Mouse (Mus musculus) stomach, postnatal 0 days (tissue): ENCODE measurements around the gene Ikzf3. TPM values are rescaled to one million over a fixed set of nuclear protein-coding genes. Genes with fewer than 3 reads are reported as not detected.

ENCODE experiments used
- ATAC-seq: fragments of 200-750 bp; cut with Nextera tagmentation; 2 replicates; pipeline ENCODE4 v1.8.0; 2017; ENCODE audit not compliant: low FRiP score, low TSS enrichment
- DNase-seq: peaks from one replicate; pipeline ENCODE4 v3.0.0-alpha.2; 2016; ENCODE audit warnings: low spot score
- H3K27ac ChIP-seq: fragments of 300-500 bp; sonication (generic); replicated peaks from 2 replicates; pipeline ENCODE4 v1.5.1; 2014; ENCODE audit warnings: mild to moderate bottlenecking, control low read depth
- H3K27me3 ChIP-seq: fragments of 300-500 bp; sonication (generic); 2 replicates; pipeline ENCODE4 v1.6.1; 2014; ENCODE audit warnings: low read length; ENCODE audit not compliant: control insufficient read depth, insufficient read depth
- H3K36me3 ChIP-seq: fragments of 300-500 bp; sonication (generic); 2 replicates; pipeline ENCODE4 v1.6.1; 2014; ENCODE audit warnings: low read length, mixed read lengths; ENCODE audit not compliant: control insufficient read depth, insufficient read depth
- H3K4me1 ChIP-seq: fragments of 300-500 bp; sonication (generic); replicated peaks from 2 replicates; pipeline ENCODE4 v1.6.1; 2014; ENCODE audit warnings: antibody characterized with exemption; ENCODE audit not compliant: control insufficient read depth, insufficient read depth
- H3K4me2 ChIP-seq: fragments of 300-500 bp; sonication (generic); replicated peaks from 2 replicates; pipeline ENCODE4 v1.6.1; 2014; ENCODE audit warnings: low read depth, mild to moderate bottlenecking, control low read depth, moderate library complexity
- H3K4me3 ChIP-seq: fragments of 300-500 bp; sonication (generic); 2 replicates; pipeline ENCODE4 v1.5.1; 2014; ENCODE audit warnings: low read depth, low read length, control low read depth
- H3K9ac ChIP-seq: fragments of 300-500 bp; sonication (generic); 2 replicates; pipeline ENCODE4 v1.6.1; 2014; ENCODE audit warnings: mild to moderate bottlenecking, low read length, control low read depth, mixed read lengths
- H3K9me3 ChIP-seq: fragments of 300-500 bp; sonication (generic); 2 replicates; pipeline ENCODE4 v1.6.1; 2016; ENCODE audit warnings: low read length; ENCODE audit not compliant: control insufficient read depth
- CTCF ChIP-seq: IDR thresholded peaks from 2 replicates; pipeline ENCODE4 v1.5.1; 2016; ENCODE audit warnings: antibody characterized with exemption, low read depth, mild to moderate bottlenecking, moderate library complexity
- EP300 ChIP-seq: optimal IDR thresholded peaks from 2 replicates; pipeline ENCODE3; 2016; ENCODE audit warnings: antibody characterized with exemption
- WGBS: fragments of 180-500 bp; shearing (Covaris S2); extraction: QIAGEN DNeasy Blood & Tissue Kit; methylation state at CpG from one replicate; pipeline ENCODE4 v1.1.7; 2014; 5-methylcytosine and 5-hydroxymethylcytosine counted together
- polyA plus RNA-seq: library from polyadenylated mRNA; unstranded; fragments of >200 nt; fragmentation: Nextera tagmentation; extraction: Ambion mirVana; gene quantifications from 2 replicates; pipeline ENCODE4 v1.2.1, GENCODE M21; 2015

Gene Ikzf3
- polyA plus RNA-seq, 1 experiment from 2014 or later: 0.15 TPM

DNA sequence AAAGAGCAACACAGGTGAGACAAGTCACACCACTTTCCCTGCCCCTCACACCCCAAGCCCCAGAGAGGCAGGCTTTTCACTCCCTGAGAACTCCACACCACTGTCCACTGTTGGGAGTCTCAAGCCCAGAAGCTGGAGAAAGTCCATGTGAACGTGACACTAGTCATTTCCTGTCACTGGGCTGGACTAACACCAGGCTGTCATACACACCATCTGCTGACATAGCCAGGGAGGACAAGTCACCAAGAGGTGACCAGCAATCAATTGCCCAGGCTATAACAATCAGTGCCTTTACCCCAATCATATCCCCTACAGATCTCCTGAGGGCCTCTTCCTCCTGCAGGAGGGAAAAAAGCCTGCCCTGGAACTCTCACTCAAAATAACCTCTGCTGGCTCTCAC is 38.3 kb upstream of the Ikzf3 start:
- Histone ChIP-seq H3K27me3 (no peaks in the 10 kb centered on the region), H3K4me2 (no peak overlapping the region), H3K4me3 (no peak overlapping the region), H3K4me1 (peaks cover 9% of the 10 kb centered on the region), H3K9me3 (no peaks in the 10 kb centered on the region), H3K36me3 (peaks cover 8% of the 10 kb centered on the region), H3K9ac (no peak overlapping the region), H3K27ac (no peak overlapping the region)
- ATAC-seq (no peak), DNase-seq (no peak)
- WGBS: 55% methylated on average over 1 of the region's 1 CpGs
- TF ChIP-seq EP300 (no peak), CTCF (no peak)

DNA sequence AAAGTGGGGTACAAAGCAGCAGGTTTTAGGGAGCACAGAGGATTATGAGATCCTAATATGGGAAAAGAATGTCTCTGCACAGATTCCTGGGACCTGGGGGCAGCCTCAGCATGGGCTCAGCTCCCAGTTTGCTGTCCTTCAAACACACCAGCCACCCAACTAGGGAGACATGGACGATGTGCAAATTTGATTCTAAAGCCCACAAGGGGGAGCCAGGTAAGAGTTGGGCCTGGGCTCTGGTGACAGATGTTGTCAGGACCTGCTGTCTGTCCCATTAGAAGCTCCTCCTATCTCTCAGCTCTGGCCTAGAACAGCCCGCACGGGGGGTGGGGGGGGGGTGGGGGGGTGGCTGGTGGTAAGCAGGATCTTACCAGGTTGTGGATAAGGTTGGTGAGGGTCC is 37.7 kb upstream of the Ikzf3 start:
- Histone ChIP-seq H3K9ac (no peak overlapping the region), H3K27ac (no peak overlapping the region), H3K4me1 (peaks cover 9% of the 10 kb centered on the region), H3K4me3 (no peak overlapping the region), H3K9me3 (no peaks in the 10 kb centered on the region), H3K4me2 (no peak overlapping the region), H3K27me3 (no peaks in the 10 kb centered on the region), H3K36me3 (peaks cover 8% of the 10 kb centered on the region)
- ATAC-seq: no peak
- no peak for DNase-seq
- TF ChIP-seq EP300: no peak
- peak; percentile 47 for TF ChIP-seq CTCF
- WGBS: 18% methylated on average over 3 of the region's 3 CpGs

DNA sequence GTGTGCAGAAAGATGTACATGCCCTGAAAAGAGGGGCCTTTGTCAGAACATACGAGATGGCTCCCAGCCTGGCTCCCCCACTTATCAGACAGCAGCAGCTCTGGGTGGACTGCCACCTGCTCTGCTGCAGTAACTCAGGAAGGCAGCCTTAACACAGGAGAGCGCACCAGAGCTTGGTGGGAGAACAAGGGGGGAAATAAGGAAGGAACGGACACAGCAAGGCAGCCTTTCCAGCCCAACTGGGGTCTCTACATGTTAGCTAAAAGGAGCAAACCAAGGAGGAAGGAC is 37.4 kb upstream of the Ikzf3 start:
- H3K4me2 ChIP-seq: no peak overlapping the region
- no peak for ATAC-seq
- TF ChIP-seq CTCF (no peak), EP300 (no peak)

DNA sequence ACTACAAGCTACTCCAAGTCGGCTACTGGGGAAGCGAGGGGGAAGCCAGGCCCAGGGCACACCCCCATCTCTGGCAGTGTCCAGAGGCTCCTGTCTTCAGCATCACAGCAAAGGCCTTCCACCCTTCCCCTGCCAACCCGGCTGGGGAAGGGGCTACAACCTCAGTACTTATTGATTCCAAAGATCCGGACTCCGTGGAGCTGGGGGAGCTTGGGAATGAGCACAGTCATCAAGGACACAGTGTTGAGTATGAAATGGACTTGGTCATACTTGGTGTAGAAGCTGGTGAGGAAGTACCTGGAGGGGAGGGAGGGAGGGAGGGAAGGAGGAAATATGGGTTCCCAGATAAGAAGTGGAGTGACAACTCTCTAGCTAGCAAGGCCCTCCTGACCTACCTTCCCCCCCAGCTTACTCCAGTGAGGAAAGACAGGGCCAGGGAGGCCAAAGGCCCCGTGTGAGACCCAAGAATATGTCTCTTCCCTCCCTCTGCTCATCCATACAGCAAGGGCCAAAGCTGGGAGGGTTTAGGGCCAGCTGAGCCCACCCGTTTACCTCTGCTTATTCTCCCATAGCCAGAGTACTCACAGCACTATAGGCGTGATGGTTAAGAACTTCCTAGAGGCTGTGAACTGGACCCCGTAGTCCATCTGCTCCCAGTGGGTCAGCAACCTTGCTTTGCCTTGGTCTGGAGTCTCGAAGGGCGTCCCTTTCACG is 36.9 kb upstream of the Ikzf3 start:
- DNase-seq (no peak), ATAC-seq (no peak)
- Histone ChIP-seq H3K9ac (no peak overlapping the region), H3K4me2 (no peak overlapping the region), H3K4me1 (peaks cover 6% of the 10 kb centered on the region), H3K27ac (no peak overlapping the region), H3K36me3 (peaks cover 8% of the 10 kb centered on the region), H3K4me3 (no peak overlapping the region), H3K27me3 (no peaks in the 10 kb centered on the region), H3K9me3 (no peaks in the 10 kb centered on the region)
- WGBS: 86% methylated on average over 12 of the region's 12 CpGs
- TF ChIP-seq CTCF: no peak

More for the DNA sequence above, 37.4 kb upstream of the Ikzf3 start:
- peaks cover 9% of the 10 kb centered on the region for H3K4me1 ChIP-seq
- H3K27ac ChIP-seq: no peak overlapping the region
- no peaks in the 10 kb centered on the region for H3K27me3 ChIP-seq
- no peak overlapping the region for H3K9ac ChIP-seq
- H3K36me3 ChIP-seq: peaks cover 8% of the 10 kb centered on the region
- no peak for DNase-seq
- WGBS: 87% methylated on average over 3 of the region's 3 CpGs
- H3K9me3 ChIP-seq: no peaks in the 10 kb centered on the region
- H3K4me3 ChIP-seq: no peak overlapping the region

DNA sequence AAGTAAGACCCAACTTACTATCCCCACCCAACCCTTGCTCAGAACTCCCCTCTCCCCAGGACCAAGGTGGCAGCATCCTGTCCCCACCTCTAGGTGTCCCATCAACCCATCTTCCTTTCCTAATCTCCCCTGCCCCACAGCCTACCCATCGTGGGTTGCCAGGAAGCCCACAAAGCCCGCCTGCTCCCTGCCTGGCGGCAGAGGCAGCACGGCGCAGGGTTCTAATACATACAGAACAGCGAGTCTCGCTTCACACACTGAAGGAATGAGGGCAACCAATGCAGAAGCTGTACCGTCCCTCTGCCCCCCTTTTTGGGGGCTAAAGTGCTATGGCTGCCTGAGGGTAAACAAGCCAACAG is 36.2 kb upstream of the Ikzf3 start:
- Histone ChIP-seq H3K4me1 (0 out of 2 replicates have a peak, but pooled peaks cover 5% of the 10 kb centered on the region), H3K27me3 (no peaks in the 10 kb centered on the region), H3K9me3 (no peaks in the 10 kb centered on the region), H3K4me2 (no peak overlapping the region), H3K9ac (no peak overlapping the region), H3K4me3 (no peak overlapping the region), H3K36me3 (peaks cover 8% of the 10 kb centered on the region), H3K27ac (no peak overlapping the region)
- ATAC-seq (no peak), DNase-seq (no peak)
- TF ChIP-seq CTCF (no peak), EP300 (no peak)
- WGBS: 89% methylated on average over 8 of the region's 8 CpGs

DNA sequence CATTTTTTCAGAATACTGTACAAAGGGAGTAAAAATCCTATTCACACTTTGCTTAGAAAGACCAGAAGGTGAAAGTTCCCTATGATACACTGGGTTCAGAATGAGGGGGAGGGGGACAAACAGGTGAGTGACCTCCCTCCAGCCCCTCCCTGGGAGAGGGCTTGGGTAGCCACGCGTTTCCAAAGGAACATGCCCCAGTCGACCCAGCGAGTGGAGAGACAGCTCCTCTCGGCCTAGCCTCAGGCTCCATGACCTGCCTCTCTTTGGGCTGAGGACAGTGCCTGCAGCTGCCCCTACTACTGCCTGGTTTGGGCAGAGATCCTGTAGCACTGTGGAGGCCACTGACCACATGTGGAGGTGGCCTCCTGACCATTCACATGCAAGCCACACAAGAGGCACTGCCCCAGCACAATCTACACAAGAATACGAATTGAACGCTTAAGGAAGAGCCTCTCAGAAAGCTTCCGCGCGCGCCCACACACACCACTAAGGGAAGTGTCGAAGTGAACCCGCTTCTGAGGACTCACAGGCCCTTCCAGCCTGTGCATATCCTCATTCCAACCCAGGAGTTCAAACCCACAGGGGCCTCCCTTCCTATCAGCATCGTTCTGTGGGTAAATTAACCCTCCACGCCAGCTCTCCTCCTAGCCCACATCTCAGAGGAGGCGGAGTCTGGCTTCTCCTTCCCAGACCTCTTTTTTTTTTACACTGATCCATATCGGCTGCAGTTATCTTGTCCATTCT is 35.6 kb upstream of the Ikzf3 start:
- Histone ChIP-seq H3K27ac (no peak overlapping the region), H3K9me3 (no peaks in the 10 kb centered on the region), H3K9ac (no peak overlapping the region), H3K4me1 (0 out of 2 replicates have a peak, but pooled peaks cover 5% of the 10 kb centered on the region), H3K27me3 (no peaks in the 10 kb centered on the region), H3K4me2 (no peak overlapping the region), H3K4me3 (no peak overlapping the region), H3K36me3 (peaks cover 8% of the 10 kb centered on the region)
- ATAC-seq (no peak), DNase-seq (no peak)
- TF ChIP-seq EP300 (no peak), CTCF (no peak)
- WGBS: 72% methylated on average over 17 of the region's 17 CpGs
